Mouse (Mus musculus): ENCODE measurements around the gene Fads3. TPM values are rescaled to one million over a fixed set of nuclear protein-coding genes. Genes with fewer than 3 reads are reported as not detected.

The Fads3 gene
- polyA plus RNA-seq, 1 experiment from 2014 or later: 64.1 TPM

DNA sequence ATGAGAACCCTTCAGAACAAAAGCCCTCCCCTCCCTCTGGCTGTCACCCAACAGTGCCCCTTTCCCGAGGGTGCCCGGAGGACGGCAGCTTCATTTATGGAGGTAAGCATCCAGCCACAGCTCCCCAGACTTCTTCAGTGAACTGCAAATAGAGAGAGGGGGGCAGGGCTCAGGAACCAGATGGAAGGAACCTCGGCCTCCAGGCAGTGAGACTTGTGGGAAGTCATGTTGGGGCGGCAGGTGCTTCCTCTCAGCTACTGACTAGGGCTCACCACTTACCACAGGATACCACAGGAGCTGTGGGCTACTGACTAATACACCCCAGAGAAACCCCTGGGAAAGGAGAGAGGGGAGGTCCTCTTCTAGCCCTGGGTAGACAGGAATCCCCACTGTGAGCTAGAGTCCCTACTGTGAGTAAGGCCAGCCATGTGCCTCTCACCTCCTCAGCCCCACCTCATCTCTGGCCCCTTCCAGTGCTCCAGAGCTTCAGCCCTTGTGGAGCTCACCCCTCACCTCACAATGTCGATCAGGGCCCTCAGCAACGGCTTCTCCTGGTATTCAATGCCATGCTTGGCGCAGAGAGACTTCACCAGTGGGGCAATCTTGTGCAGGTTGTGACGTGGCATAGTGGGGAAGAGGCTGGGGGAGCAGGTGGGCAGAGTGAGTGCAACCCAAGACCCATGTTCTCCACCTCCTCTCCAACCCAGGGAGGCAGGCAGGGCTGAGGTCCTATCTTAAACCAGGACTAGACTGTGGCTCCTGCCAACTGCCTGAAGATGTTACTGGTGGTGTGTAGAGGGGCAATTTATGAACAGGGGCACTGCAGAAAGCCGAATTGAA is 23.0 kb downstream of the Fads3 start:
- H3K9me3 ChIP-seq: no peaks in the 10 kb centered on the region
- H3K36me3 ChIP-seq: peaks cover 61% of the 10 kb centered on the region
- H3K27me3 ChIP-seq: no peaks in the 10 kb centered on the region
- H3K4me1 ChIP-seq: peaks cover 30% of the 10 kb centered on the region
- WGBS: 66% methylated on average over 10 of the region's 10 CpGs
- H3K4me3 ChIP-seq: no peak overlapping the region
- no peak overlapping the region for H3K4me2 ChIP-seq
- peak overlapping the region; percentile 65 for H3K27ac ChIP-seq
- H3K9ac ChIP-seq: no peak overlapping the region
- 0 out of 2 replicates have a peak, but pooled peaks have one; percentile 6 for ATAC-seq (ENCODE audit: borderline replicate concordance, extremely low read depth, low FRiP score, low TSS enrichment)

DNA sequence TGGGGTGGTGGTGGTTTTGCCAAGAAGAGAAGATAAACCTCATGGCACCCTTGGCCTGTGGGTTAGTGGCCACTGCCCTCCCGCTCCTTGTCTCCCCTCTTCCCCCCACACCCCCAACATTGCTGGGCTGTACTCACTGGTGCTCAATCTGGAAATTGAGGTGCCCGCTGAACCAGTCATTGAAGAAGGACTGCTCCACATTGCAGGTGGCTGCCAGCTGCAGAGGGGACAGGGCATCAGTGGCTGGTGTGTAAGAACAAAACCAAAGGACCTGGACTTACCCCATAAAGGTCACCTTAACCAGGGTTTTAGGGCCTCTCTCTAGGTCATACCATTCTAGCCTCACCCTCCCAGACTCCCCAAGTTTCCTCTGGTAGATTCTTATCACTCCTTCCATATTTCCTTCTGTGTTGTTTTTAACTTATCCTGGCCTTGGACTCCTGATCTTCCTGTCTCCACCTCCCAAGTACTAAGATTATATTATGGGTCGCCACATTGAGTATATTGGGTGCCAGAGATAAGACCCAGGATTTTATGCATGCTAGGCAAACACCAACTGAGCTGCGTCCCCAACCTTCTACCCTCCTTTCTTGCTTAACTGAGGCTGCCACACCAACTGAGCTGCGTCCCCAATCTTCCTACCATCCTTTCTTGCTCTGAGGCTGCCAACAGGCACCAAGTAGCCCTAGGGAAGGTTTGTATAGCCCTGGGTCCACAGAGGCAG is 24.3 kb downstream of the Fads3 start:
- Histone ChIP-seq H3K9me3 (no peaks in the 10 kb centered on the region), H3K4me2 (no peak overlapping the region), H3K36me3 (peaks cover 74% of the 10 kb centered on the region), H3K9ac (no peak overlapping the region), H3K4me3 (no peak overlapping the region), H3K27me3 (no peaks in the 10 kb centered on the region), H3K4me1 (peaks cover 19% of the 10 kb centered on the region), H3K27ac (no peak overlapping the region)
- ATAC-seq (ENCODE audit: borderline replicate concordance, extremely low read depth, low FRiP score, low TSS enrichment): no peak
- WGBS: 79% methylated on average over 5 of the region's 5 CpGs

DNA sequence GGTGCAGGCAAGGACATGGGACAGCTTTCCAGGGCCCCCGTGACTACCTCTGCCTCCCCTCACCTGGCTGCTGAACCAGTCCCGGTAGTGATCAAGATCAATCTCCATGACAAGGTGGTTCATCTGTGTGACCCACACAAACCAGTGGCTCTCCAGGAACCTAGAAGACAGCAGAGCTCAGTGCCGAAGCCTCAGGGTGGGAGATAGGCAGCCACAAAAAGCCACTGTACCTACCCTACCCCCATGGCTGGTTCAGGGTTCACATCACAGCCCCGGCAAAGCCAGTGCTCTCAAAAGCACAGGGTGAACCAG is 24.8 kb downstream of the Fads3 start:
- Histone ChIP-seq H3K9me3 (no peaks in the 10 kb centered on the region), H3K36me3 (peaks cover 74% of the 10 kb centered on the region), H3K4me1 (peaks cover 14% of the 10 kb centered on the region), H3K4me2 (no peak overlapping the region), H3K4me3 (no peak overlapping the region), H3K9ac (no peak overlapping the region), H3K27me3 (no peaks in the 10 kb centered on the region), H3K27ac (no peak overlapping the region)
- 86% methylated on average over 4 of the region's 4 CpGs for WGBS
- ATAC-seq (ENCODE audit: borderline replicate concordance, extremely low read depth, low FRiP score, low TSS enrichment): no peak

DNA sequence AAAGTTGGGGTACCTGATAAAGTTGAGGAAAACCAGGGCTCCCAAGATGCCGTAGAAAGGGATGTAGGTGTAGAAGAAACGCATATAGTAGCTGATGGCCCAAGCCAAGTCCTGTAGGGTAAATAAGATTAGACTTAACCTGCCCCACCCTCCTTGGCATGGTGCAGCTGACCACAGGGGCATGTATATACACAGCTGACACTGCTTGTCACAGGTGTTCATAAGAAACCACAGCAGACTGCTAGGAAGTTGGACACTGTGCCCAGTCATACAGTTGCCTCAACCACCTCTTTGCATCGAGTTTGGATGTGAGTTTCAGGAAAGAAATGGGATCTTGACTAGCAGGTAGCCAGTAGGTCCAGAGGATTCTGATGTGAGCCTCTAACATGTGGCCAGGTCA is 25.1 kb downstream of the Fads3 start:
- Histone ChIP-seq H3K9ac (no peak overlapping the region), H3K27ac (no peak overlapping the region), H3K4me3 (no peak overlapping the region), H3K9me3 (no peaks in the 10 kb centered on the region), H3K27me3 (no peaks in the 10 kb centered on the region), H3K4me2 (no peak overlapping the region), H3K36me3 (peaks cover 77% of the 10 kb centered on the region), H3K4me1 (peaks cover 12% of the 10 kb centered on the region)
- no peak for ATAC-seq (ENCODE audit: borderline replicate concordance, extremely low read depth, low FRiP score, low TSS enrichment)
- WGBS: 90% methylated on average over 3 of the region's 3 CpGs

DNA sequence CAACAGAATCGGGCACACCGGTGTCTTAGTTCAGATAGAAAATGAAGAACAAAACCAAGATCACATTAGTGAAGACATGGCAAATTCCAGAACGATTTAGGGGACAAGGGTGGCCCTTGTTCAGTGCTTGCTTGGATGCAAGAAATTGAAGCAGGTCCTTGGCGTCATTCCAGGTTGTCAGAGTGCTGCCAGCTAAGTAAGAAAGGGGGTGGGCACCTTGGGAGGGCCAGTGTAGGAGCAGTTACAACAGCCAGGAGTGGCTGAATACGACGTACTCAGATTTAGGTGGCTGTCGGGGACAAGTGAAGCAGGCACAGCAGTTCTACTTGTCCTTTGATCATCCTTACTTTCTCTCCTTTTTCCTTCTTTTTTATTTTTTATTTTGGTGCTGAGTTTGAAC is 26.3 kb downstream of the Fads3 start:
- Histone ChIP-seq H3K4me2 (no peak overlapping the region), H3K9ac (no peak overlapping the region), H3K36me3 (peaks cover 72% of the 10 kb centered on the region), H3K4me1 (peaks cover 12% of the 10 kb centered on the region), H3K27me3 (no peaks in the 10 kb centered on the region), H3K4me3 (no peak overlapping the region), H3K27ac (no peak overlapping the region), H3K9me3 (no peaks in the 10 kb centered on the region)
- 71% methylated on average over 7 of the region's 7 CpGs for whole genome bisulfite sequencing
- no peak for ATAC-seq (ENCODE audit: borderline replicate concordance, extremely low read depth, low FRiP score, low TSS enrichment)

DNA sequence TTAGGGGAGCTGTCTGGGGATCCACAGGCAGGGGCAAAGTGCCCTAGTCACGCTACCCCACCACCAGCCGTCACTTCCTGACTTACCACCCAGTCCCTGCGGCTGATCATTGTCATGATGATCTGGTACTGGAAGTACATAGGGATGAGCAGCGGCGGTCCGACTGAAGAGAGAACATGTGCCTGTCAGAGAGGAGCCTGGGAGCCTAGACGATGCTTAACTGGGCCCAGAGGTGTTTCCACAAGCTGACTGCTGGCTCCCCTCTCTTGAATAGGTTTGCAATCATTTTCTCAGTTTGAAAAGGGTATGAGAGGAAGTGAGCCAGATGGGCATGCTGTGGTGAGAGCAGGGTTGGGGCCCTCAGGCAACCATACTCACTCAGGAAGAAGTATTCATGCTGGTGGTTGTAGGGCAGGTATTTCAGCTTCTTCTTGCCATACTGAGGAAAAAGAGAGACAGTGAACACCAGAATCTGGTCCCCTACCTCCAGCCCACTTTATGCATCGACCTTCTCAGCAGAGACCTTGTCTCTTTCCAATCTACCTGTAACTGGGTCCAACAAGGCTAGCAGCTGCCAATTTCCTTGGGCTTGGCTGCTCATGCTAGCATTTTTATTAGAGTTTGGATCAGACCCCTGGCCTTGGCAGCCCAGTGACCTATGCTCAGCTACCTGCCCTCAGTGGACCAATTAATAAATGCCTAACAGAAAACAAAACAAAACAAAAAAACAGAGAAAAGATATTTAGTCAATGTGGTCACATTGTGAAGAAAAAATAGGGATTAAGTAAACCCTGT is 29.0 kb downstream of the Fads3 start:
- Histone ChIP-seq H3K9ac (no peak overlapping the region), H3K4me1 (no peaks in the 10 kb centered on the region; the same call in 1 of the 2 replicates), H3K27ac (no peak overlapping the region), H3K36me3 (peaks cover 89% of the 10 kb centered on the region), H3K4me3 (no peak overlapping the region), H3K27me3 (no peaks in the 10 kb centered on the region), H3K4me2 (no peak overlapping the region), H3K9me3 (no peaks in the 10 kb centered on the region)
- no peak for ATAC-seq (ENCODE audit: borderline replicate concordance, extremely low read depth, low FRiP score, low TSS enrichment)
- WGBS: 92% methylated on average over 8 of the region's 8 CpGs

DNA sequence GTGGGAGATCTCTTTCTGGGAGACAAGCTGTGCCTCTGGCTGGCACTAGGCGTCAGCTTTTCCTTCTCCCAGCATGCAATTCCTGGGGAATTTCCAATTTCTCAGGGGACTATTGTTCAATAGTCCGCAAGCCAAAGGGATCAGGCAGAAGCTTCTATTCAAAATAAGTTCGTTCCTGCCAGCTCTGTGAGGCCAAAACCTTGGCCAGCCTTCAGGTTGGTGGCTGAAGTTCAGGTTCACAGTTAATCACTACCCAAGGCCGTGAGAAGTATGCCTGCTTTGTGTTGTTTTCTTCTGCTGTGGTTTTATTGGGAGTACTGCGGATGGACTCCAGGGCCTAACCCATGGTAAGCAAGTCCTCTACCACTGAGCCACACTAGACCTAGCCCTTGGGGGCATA is 29.8 kb downstream of the Fads3 start:
- Histone ChIP-seq H3K4me2 (no peak overlapping the region), H3K4me1 (no peaks in the 10 kb centered on the region; the same call in 1 of the 2 replicates), H3K36me3 (peaks cover 89% of the 10 kb centered on the region), H3K27me3 (no peaks in the 10 kb centered on the region), H3K4me3 (no peak overlapping the region), H3K9ac (no peak overlapping the region), H3K27ac (no peak overlapping the region), H3K9me3 (no peaks in the 10 kb centered on the region)
- ATAC-seq (ENCODE audit: borderline replicate concordance, extremely low read depth, low FRiP score, low TSS enrichment): no peak
- 86% methylated on average over 5 of the region's 5 CpGs for WGBS

DNA sequence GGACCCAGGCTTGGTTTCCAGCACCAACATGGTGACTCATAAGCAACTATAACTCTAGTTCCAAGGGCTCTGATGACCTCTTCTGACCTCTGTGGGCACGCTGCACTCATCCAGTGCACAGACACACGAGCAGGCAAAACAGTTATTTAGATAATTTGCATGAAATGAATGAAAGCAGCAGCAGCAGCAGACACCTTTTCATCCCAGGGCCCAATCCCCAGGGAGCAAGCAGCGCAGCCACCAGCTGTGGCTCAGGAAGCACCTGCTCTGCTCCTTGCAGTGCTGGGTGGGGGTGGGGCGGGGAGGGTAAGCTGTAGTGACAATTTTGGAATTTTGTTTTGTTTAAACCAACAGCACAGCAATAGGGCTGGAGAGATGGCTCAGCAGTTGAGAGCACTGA is 30.5 kb downstream of the Fads3 start:
- H3K4me1 ChIP-seq: no peaks in the 10 kb centered on the region; the same call in 1 of the 2 replicates
- H3K27ac ChIP-seq: no peak overlapping the region
- WGBS: 79% methylated on average over 4 of the region's 4 CpGs

DNA sequence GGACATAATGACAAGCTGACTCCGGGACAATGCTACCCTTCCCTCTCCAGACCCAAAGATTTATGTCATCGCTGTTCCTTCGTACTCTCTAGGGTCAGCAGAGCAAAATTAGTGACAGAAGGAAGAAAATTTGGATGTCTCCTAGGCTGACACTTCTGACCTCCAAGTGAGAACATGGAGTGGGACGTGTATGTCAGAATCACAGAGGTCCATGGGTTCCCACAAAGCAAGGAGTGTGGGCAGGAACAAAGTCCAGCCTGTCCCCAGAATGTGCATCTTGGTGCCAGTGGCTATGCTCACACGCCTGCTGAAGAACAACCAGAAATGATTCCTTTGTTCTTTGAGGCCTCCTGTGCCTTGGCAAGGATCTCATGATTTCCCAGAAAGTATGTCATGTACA is 31.8 kb downstream of the Fads3 start:
- no peak for ATAC-seq (ENCODE audit: borderline replicate concordance, extremely low read depth, low FRiP score, low TSS enrichment)
- Histone ChIP-seq H3K27me3 (no peaks in the 10 kb centered on the region), H3K9me3 (no peaks in the 10 kb centered on the region), H3K4me3 (no peak overlapping the region), H3K27ac (no peak overlapping the region), H3K4me1 (no peaks in the 10 kb centered on the region; the same call in 1 of the 2 replicates), H3K36me3 (peaks cover 88% of the 10 kb centered on the region), H3K4me2 (no peak overlapping the region), H3K9ac (no peak overlapping the region)
- WGBS: 83% methylated on average over 5 of the region's 5 CpGs

More for the DNA sequence above, 30.5 kb downstream of the Fads3 start:
- no peak overlapping the region for H3K9ac ChIP-seq
- no peak for ATAC-seq (ENCODE audit: borderline replicate concordance, extremely low read depth, low FRiP score, low TSS enrichment)
- peaks cover 89% of the 10 kb centered on the region for H3K36me3 ChIP-seq
- H3K4me2 ChIP-seq: no peak overlapping the region
- H3K9me3 ChIP-seq: no peaks in the 10 kb centered on the region
- H3K4me3 ChIP-seq: no peak overlapping the region
- no peaks in the 10 kb centered on the region for H3K27me3 ChIP-seq

DNA sequence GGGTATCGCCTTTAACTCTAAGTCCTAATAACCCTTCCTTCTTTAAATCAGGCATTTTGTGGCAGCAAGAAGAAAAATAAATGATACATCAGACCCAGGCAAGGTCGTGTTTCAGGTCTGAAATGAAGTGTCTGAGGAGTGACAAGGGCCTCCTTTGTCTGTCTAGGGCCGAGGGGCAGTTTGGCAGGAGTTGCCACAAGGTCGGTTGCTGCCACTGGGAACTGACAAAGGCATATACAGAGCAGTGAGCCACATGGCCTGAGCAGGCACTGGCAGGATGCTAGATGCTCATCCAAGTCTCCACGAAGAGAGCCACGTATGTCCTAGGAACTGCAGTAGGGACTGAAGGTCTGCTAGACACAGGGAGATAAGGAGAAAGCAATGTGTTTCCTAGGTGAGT is 37.0 kb downstream of the Fads3 start:
- Histone ChIP-seq H3K9ac (no peak overlapping the region), H3K27me3 (no peaks in the 10 kb centered on the region), H3K27ac (no peak overlapping the region), H3K4me3 (no peak overlapping the region), H3K4me2 (no peak overlapping the region), H3K36me3 (peaks cover 93% of the 10 kb centered on the region), H3K9me3 (no peaks in the 10 kb centered on the region), H3K4me1 (no peaks in the 10 kb centered on the region)
- 70% methylated on average over 6 of the region's 6 CpGs for WGBS
- ATAC-seq (ENCODE audit: borderline replicate concordance, extremely low read depth, low FRiP score, low TSS enrichment): no peak

DNA sequence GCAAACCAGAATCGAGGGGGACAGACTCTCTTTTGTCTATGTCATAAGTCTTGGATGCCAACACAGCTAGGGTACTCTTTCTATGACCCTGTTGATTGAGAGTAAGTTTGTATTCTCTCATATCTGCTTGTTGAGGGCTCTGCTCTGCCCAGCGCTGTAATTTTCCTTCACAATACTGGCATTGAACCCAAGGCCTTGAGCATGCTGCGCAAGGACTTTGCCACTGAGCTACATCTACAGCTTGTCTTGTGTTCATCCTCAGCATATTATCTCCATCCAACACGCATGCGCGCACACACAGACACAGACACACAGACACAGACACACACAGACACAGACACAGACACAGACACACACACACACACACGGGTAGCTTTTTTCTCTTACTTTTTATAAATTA is 39.0 kb downstream of the Fads3 start:
- H3K9ac ChIP-seq: no peak overlapping the region
- H3K9me3 ChIP-seq: no peaks in the 10 kb centered on the region
- H3K4me3 ChIP-seq: no peak overlapping the region
- H3K4me2 ChIP-seq: no peak overlapping the region
- H3K27ac ChIP-seq: no peak overlapping the region
- peaks cover 87% of the 10 kb centered on the region for H3K36me3 ChIP-seq
- 93% methylated on average over 7 of the region's 7 CpGs for WGBS
- no peak for ATAC-seq (ENCODE audit: borderline replicate concordance, extremely low read depth, low FRiP score, low TSS enrichment)
- no peaks in the 10 kb centered on the region for H3K27me3 ChIP-seq
- H3K4me1 ChIP-seq: no peaks in the 10 kb centered on the region

DNA sequence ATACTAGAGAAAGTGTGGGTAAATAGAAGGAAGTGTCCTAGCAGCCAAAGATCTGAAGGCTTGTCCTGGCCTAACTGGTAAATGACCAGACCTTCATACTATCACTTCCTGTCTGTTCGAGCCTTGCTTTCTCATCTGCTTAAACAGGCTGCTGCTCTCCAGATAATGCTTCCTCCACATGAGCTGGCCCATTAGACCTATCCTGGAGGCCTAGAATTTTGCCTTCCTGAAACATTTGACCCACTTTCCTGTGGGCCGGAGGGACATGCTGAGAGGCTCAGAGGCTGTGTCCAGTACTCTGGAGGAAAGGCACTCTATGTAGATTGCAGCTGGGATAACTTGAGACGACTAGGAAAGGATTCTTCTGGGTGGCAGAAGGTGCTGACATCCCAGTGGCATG is 40.7 kb downstream of the Fads3 start:
- H3K9ac ChIP-seq: no peak overlapping the region
- H3K4me3 ChIP-seq: no peak overlapping the region
- no peak overlapping the region for H3K4me2 ChIP-seq
- no peak for ATAC-seq (ENCODE audit: borderline replicate concordance, extremely low read depth, low FRiP score, low TSS enrichment)
- no peaks in the 10 kb centered on the region for H3K27me3 ChIP-seq
- 65% methylated on average over 3 of the region's 3 CpGs for WGBS
- H3K9me3 ChIP-seq: no peaks in the 10 kb centered on the region
- no peak overlapping the region for H3K27ac ChIP-seq
- H3K4me1 ChIP-seq: no peaks in the 10 kb centered on the region
- H3K36me3 ChIP-seq: peaks cover 87% of the 10 kb centered on the region
